Mouse (Mus musculus): ENCODE results near the gene Smc3.
"Not testable (repeated sequence)": the region's sequence is repeated elsewhere in the genome, so short reads cannot be mapped to it uniquely, and the experiment has no call there.

Gene Smc3

DNA sequence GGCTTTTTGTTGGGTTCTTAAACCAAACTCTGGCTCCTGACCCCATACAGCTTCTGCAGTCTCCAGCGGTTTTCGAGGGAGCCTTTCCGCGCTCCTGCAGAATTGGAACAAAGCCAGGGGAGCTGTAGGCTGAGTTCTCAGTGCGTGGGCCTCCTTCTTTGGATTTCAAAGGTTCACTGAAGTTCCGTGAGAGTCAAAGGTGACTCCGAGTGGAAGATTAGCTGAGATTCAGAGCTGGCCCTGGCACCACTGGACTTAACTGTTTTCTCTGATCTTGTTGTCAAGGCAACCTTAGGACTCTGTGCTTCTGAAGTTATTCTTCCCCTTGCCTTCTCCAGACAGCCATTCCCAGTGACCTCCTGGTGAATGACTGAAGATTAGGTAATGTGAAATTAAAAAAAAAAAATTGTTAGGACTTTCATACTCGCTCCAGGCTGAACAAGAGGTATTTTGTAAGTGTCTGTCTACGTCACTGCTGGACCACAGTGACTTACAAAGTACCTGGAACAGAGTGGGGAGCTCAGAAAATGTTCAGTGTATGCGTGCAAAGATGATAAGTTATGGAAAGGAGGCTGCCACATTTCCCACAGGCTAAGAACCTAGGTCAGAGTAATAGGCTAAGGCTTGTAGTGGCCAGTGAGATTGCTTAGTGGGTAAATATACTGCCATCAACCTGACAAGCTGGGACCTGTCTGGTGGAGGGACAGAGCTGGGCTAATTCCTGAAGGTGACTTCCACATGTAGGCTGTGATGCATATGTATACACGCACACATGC lies 23.0 kb upstream of the Smc3 start:
- DNase-seq, result no peak

DNA sequence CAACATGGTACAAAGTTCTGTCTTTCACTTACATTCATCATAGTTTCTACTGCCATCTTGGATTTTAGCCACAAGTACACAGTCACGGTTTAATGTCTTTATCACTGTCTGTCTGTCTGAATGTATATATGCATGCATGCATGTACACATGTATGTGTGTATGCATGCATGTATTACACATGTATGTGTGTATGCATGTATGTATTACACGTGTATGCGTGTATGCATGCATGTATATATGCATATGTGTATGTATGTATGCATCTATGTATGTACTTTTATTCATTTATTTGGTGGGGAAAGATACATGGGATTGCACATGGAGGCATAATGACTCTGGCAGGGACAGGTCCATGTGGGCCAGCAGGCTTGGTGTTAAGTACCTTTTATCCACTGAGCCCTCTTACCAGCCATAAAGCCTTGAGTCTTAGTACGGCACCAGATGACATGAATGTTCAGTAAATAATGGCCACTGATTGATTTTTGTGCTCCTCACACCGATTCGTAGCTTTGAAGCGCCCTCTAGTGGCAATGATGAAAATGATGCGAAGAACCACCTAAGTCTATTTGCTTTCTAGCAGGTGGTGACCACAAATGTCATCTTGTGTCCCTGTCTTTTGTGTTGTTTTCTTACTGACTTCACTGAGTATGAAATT lies 21.5 kb upstream of the Smc3 start:
- DNase-seq, result peak; percentile 44

DNA sequence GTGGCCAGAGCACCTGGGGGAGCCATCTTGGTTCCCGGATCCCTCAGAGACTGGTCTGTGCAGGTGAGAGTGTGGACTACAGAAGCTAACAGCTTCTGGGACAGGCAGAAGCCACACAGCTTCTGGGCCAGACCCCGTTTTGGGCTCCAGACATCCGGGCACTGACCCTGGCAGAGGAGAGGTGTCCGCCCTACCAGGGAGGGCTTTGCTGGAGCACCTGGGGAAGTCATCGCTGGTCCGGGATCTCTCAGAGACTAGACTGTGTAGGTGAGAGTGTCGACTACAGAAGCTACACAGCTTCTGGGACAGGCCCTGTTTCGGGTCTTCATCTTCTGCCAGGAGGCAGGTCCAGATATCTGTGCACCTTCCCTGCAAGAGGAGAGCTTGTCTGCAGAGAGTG lies 19.9 kb upstream of the Smc3 start:
- not testable (repeated sequence) for DNase-seq

DNA sequence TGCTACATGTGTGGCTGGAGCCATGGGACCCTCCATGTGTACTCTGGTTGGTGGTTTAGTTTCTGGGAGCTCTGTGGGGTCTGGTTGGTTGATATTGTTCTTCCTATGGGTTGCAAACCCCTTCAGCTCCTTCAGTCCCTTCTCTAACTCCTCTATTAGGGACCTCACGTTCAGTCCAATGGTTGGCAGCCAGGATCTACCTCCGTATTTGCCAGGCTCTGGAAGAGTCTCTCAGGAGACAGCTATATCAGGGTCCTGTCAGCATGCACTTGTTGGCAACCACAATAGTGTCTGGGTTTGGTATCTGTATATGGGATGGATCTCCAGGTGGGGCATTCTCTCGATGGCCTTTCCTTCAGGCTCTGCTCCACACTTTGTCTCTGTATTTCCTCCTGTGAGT lies 12.5 kb upstream of the Smc3 start:
- DNase-seq, result not testable (repeated sequence)

DNA sequence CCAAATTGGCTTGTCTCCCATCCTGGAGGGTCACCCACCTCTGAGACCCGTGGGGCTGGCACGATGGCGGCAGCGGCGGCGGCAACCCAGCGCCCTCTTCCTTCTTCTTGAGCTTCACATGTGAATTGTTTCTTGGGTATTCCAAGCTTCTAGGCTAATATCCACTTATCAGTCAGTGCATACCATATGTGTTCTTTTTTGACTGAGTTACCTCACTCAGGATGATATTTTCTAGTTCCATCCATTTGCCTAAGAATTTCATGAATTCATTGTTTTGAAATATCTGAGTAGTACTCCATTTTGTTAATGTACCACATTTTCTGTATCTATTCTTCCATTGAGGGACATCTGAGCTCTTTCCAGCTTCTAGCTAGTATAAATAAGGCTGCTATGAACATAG lies 11.2 kb upstream of the Smc3 start, which contains the start of gene Nutf2-ps1:
Gene Nutf2-ps1 (minus strand): TSS at position 101 of the 400 bp plus-strand sequence.
- not testable (repeated sequence) for DNase-seq

DNA sequence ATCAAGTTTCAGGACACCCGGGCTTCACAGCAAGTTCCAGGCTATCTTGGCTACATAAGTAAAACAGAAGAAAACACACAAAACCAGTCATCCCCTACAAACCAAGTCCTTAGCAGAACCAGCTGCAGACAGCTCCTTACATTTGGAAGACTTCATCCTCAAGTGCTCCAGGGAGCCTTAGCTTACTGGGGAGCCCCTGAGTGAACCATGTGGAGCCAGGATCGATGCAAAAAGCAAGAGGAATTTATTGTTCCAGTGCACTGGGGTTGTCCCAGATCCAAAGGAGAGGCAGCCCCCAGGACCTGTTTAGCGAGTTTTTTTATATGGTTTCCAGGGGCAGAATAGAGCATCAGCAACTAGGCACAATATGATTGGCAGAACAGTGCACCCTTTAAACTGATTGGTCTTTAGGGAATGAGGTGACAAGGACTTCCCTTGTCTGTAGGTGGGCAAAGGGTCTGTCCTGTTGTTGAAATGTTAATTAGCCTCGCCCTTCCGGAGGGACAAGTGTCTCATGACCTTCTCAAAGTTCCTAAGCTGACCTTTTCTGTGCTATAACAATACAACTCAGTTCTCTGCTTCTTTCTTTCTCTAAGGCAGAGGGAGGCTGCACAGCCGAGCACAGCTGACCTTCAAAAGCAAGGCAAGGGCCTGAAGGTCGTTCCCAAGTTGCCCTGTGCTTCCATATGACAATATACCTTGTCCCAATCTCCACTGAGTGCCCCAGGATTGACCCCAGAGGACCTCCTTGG lies 3.3 kb upstream of the Smc3 start:
- no peak for DNase-seq

DNA sequence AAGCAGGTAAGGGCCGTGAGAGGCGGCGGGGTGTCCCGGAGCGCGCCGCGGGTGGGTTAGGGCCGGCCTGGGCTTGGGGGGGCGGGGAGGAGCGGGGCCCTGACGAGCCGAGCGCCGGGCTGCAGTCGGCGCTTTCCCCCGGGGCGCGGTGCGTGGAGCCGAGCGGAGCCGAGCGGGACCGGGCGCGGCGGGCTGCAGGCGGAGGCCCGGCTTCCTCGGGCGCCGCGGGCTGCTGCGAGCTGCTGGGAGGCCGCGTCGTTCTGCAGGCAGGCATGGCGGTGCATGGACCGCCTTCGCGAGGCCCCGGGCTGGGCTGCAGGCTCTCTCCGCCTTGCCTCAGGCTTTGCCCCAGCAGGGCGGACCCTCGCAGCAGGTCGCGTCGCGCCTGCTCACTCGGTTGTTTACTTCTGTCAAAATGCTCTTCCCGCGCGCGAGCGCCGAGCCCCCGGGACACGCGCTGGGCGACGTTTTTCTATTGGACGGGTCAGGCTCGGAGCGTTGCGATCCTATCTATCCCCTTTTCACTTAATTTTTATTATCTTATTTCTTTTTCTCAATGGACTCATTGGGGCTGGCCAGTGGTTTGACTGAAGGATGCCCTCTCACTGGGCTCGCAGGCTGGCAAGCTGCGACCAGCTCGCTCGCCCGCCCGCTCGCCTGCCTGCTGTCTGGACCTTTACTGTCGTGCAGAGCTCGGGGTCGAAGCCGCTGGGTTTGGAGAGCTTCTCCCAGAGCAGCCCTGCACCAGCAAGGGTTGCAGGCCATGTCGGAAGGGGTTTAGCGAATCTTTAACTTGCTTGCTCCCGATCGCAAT lies 558 bp downstream of the Smc3 start:
- peak; percentile 84 for DNase-seq

DNA sequence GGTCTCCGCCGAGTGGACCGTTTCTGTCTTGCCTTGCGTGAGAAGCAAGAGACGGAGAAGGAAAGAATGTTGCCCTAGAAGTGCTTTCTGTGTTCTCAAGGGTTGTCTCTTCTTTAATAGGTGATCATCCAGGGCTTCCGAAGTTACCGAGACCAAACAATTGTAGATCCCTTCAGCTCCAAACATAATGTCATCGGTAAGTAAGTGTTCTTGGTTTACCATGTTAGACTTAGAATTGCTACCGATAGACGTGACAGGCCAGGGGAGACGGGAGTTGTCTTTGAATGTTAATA lies 1.1 kb downstream of the Smc3 start:
- DNase-seq, result no peak

DNA sequence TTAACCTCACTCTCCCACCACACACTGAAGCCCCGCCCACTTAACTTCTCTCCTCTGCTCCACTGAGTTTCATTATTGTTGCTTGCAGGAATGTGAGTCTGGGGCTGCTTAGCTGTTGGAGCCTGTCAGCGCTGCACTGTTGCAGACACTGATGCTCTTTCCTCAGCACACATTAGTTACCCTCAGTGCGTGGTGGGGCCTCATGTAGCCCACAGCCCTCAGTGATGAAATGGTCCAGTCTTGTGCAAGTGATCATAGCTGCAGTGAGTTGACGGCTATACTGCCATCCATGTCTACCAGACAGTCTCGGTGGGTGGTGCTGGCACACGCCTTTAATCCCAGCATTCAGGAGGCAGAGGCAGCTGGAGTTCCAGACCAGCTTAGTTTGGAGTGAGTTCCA lies 8.7 kb downstream of the Smc3 start:
- no peak for DNase-seq

DNA sequence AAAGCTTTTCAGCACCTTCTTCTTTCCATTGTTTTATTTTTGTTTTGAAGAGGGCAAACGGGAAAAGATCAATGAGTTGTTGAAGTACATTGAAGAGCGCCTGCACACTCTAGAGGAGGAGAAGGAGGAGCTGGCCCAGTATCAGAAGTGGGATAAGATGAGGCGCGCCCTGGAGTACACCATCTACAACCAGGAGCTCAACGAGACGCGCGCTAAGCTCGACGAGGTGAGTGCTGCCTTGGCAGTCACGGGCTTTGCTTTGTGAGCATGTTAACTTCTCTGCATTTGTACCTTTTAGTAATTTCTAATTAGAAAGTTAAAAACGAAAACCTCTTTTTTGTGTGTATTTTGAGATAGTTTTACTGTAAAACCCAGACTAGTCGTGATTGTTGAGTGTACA lies 21.5 kb downstream of the Smc3 start:
- DNase-seq, result no peak

DNA sequence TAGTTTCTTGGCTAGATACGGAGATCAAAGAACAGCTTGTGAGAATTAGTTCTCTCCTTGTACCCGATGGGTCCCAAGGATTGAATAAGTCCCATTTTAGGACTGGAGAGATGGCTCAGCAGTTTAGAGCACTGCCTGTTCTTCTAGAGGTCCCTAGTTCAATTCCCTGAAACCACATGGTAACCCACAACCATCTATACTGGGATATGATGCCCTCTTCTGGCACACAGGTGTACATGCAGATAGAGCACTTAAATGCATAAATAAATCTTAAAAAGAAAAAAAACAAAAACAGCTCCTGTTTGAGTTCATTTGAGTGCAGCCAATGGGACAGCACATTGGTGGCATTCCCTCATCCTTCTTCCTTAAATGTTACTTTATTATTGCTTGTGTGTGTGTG lies 37.8 kb downstream of the Smc3 start:
- DNase-seq, result no peak

DNA sequence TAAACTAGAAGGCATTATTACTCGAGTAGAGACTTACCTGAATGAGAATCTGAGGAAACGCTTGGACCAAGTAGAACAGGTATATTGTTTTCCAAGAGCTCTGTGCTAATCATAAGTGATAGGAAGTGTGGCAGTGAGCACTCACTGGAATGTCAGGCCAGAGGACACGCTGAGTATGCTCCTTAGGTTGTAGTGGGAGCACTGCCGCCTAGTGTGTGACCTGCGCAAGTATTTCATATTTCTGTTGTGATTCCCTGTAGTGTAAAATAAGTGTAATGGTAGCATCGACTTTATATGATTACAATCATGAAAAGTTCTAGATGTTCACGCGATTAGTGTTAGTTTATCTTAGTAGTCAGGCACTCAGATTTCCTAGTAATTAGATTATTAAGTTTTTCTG lies 38.5 kb downstream of the Smc3 start:
- DNase-seq, result no peak

DNA sequence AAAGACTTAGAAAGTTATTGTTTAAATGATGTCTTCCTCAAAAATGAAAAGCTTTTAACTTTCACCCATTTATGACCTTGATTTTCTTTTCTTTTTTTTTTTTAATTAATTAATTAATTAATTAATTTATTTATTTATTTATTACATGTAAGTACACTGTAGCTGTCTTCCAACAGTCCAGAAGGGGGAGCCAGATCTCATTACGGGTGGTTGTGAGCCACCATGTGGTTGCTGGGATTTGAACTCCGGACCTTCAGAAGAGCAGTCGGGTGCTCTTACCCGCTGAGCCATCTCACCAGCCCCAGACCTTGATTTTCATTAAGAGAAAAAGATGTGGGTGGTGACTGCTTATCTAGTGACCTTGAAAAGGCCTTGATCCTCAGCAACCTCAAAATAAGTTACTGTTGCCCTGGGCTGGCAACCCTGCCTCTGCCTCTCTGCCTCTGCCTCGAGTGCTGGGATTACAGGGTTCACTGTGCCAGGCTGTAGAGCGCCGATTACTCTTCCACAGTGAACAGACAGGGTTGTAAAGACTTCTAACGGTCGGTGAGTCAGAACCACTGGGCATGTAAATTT lies 43.9 kb downstream of the Smc3 start:
- no peak for DNase-seq

DNA sequence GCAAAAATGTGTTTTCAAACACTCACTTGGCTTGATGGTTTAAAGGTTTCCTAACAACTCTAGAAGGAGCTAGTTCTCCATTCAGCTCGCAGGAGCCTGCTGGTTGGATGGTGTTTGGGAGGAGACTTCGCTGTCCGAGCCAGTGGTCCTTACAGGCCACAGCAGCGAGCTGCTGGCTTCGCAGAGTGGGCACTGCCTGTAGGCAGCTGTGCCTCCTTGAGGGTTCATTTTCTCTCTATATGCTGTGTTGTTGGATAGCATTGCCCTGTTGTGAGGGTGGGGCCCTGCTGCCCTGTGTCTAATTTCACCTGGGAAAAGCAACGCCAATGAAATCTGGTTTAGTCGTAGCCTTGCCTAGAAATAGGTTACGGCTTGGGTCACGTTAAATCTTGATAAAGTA lies 47.1 kb downstream of the Smc3 start:
- DNase-seq, result no peak

DNA sequence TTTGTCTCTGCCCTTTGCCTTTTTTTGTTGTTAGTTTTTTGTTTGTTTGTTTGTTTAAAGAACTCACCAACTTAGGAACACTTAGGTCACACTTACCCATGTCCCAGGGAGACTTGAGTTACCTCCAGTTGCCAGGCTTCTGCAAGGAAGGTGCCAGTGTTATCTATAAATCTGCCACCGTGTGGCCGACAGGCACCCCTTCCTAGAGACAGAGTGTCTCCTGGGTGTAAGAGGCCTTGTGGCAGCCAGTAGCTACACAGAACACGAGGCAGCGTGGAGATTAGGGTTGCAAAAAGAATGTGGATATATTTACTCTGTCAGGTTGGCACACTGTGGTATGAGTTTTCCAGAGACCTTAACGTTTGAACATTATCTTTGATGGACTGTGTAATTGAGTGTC lies 47.9 kb downstream of the Smc3 start:
- no peak for DNase-seq

DNA sequence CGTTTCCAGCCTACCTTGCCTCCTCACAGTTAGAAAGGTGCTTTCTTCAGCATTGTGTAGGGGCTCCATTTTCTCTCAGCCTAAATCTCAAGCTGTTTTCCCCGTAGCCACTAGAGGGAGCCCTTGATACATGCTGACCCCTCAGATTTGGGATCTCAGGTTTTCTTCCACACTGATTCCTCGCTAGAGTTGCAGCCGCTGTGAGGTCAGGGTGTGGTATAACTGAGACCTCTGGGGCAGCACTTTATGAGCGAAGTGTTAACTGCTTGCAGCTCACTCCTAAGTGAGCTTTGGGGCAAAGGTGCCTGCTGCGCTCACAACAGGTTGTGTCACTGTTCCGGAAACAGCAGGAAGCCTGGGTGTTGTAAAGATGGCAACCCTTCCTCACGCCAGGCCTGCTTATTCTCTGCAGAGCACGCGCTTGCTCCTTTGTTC lies 48.6 kb downstream of the Smc3 start:
- peak; percentile 67 for DNase-seq

DNA sequence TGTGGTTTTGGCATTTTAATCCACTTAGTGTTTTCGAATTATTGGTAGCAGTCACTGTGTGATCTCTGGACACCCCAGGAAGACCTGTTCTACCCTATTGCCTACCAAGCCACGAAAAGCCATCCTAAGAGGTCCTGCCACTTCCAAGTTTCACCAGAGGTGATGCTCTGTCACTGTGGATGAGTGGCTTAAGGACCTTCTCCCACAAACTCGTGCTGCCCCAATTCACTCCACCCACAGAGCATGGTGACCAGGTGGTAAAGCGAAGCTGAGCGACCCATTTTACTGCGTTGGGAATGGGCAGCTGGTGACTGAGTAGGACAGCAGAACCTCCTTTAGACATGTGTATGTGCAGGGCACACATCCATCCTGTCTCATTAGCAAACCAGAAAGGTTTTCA lies 49.2 kb downstream of the Smc3 start:
- DNase-seq, result no peak

DNA sequence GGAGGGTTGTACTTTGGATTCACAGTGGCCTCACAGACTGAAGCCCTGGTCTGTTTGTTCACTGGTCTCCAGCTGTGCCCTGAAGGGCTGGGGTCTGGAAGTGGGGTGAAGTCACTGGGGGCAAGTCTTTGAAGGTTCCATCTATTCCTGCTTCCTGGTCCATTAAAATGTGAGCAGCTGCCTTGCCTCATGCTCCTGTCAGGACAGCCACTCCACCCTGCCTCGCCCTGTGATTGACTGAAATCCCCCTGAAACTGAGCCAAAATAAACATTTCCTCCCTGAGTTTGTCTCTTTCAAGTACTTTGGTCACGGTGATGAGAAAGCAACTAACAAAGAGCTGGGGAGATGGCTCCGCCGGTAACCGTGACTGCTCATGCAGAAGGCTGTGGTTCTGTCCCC lies 49.6 kb downstream of the Smc3 start:
- DNase-seq, result no peak

DNA sequence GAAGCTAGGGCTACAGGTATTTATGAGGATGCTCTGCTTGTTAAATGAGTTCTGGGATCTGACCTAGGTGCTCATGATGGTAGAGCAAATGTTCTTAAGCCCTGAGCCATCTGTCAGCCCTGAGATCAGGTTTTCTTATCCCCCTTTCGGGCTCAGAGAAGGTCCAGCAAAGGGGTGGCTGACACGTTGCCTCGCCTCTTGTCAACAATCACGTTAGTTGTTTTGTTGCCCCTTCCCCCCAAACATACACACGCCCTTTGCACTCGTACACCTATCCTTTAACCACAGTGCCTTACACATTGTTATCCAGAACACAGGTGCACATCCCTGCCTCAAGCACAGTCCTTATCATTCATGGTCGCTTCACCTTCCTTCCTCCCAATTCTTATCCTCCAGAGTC lies 50.7 kb downstream of the Smc3 start:
- DNase-seq, result no peak

DNA sequence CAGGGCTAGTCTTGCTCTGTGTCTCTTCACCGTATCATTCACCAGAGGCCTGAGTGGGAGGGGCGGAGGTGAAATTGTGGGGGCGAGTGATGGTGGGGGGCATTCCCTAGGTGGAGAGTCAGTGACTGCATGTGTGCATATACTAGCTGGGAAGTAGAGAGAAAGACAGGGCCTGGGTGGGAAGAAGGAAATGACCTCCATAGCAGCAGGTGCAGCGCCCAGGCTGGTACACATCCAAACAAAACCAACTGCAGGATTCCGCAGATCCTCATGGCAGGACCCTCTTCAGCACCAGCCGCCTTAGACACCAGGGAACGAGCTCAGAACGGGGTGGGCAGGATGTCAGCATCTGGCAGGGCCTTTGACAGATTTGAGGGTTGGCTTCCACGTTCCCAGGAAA lies 52.1 kb downstream of the Smc3 start:
- DNase-seq, result no peak

DNA sequence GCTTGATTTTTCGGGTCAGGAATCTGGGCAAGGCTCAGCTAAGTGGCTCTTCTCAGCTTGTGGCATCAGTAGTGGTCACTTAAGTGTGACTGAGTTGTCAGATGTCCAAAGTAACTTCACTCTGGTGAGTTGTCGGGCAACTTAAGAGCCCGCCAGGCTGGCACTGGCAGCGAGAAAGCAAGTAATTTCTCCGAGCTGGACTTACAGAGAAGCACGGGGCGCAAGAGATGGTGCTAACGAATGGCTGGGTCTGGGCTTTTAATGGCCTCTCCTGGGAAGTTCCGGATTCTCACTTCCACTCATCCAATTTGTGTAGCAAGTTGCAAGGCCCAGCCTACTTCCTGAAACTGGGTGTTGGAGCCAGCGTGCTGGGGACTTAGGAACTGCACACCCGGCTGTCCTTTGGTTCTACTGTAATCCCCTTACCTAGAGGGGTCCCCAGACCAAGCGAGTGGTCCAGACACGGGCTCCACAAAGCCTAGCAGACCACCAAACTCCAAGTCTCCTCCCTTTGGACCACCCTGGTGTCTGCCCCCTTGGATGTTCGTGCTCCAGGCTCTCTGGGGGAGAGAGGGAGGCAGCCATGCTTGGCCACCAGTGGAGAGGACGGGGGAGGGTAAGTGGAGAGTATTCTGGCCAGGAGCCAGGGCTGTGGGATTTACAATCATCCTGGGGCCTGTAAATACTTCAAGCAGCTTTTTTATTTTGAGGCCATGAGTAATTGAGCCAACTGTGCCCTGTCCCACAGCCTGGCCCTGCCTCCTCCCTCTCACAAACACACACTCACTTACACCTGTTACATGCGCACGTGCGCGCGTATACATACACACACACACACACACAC lies 53.6 kb downstream of the Smc3 start:
- peak; percentile 42 for DNase-seq

DNA sequence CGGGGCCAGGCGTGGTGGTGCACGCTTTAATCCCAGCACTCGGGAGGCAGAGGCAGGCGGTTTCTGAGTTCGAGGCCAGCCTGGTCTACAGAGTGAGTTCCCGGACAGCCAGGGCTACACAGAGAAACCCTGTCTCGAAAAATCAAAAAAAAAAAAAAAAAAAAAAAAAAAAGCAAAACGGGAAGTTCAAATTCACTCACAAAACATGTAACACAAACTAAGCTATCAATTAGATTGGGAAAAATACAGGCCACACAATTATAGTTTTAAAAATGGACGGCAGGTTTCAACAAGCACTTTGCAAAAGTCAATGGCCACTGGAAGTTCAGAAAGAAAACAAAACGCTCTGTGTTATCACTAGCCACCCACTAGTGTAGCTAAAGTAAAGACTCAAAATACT lies 56.2 kb downstream of the Smc3 start:
- DNase-seq, result not testable (repeated sequence)
